7 mouse cellular contexts compared by ENCODE assay signal in the genomic region with DNA sequence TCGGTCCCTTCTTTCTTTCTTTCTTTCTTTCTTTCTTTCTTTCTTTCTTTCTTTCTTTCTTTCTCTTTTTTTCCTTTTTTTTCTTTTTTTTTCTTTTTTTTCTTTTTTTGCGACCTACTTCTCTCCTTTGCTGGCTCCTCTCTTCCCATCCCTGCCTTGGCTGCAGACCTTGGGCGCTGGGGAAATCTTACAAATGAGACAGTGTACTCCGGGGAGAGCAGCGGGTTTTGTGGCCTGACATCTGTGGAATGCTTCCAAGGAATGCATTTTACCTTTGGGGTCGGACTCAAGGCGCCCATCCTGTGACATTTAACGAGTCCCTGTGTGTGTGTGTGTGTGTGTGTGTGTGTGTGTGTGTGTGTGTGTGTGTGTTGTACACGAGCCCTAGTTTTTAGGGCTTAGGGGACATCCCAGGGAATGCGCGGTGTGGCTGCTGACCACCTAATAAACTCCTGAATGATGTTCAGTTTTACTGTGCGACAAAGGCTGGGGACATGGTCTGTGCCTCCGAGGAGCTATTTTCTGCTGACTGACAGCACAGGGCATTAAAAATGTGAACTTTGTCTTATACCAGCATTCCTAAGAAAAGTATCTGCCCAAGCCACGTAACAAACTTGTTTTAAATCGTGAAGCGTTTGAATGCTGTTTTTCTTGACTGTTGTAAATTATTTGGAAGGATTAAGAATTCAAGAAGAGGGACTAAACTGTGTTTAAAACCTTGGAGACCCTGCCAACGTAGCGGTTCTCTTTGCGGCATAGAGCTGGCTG. TPM values are rescaled to one million over a fixed set of nuclear protein-coding genes. Genes with fewer than 3 reads are reported as not detected.
A peak's percentile ranks its signal among the peaks of the same experiment; 100 is the strongest.
DNase-seq lines count a peak whose midpoint lies in the region; ATAC-seq and TF ChIP-seq lines count a peak whose summit lies in the region.

No protein-coding gene starts in this region.

- TF ChIP-seq POLR2A in ES-Bruce4 (IDR thresholded peaks at IDR 0.05; ENCODE audit: insufficient read depth, low read length), result no peak
- no peak for TF ChIP-seq POLR2A in myocyte (IDR thresholded peaks at IDR 0.05; ENCODE audit: insufficient read length, low read depth)

- peak overlapping the region; percentile 7 for H3ac ChIP-seq in myocyte (ENCODE audit: control insufficient read depth, insufficient read length)

- H3K4me2 ChIP-seq in forebrain, embryonic 16.5 days (ENCODE audit: low read length), result peak overlapping the region; percentile 94
- peak overlapping the region; percentile 70 for H3K4me2 ChIP-seq in kidney, postnatal 0 days (ENCODE audit: low read length)
- peak overlapping the region; percentile 87 for H3K4me2 ChIP-seq in myocyte (ENCODE audit: low read depth)

- no peak for TF ChIP-seq CTCF in ES-Bruce4 (IDR thresholded peaks at IDR 0.05; ENCODE audit: low read depth, low read length)
- TF ChIP-seq CTCF in kidney, postnatal 0 days (IDR thresholded peaks at IDR 0.05; ENCODE audit: low read depth), result no peak

- no peaks in the 10 kb centered on the region for H3K9me3 ChIP-seq in ES-Bruce4 (replicated peaks; ENCODE audit: control insufficient read depth, insufficient read depth, low read length, poor library complexity, severe bottlenecking)
- H3K9me3 ChIP-seq in forebrain, embryonic 16.5 days (ENCODE audit: control insufficient read depth, low read length), result no peaks in the 10 kb centered on the region
- H3K9me3 ChIP-seq in kidney, postnatal 0 days (replicated peaks; ENCODE audit: low read length), result no peaks in the 10 kb centered on the region

- H3K27me3 ChIP-seq in ES-Bruce4 (ENCODE audit: control insufficient read depth, insufficient read depth, low read length, poor library complexity, severe bottlenecking) (no peaks in the 10 kb centered on the region), myocyte (ENCODE audit: control insufficient read depth, insufficient read depth, insufficient read length) (no peaks in the 10 kb centered on the region)
- H3K27me3 ChIP-seq in forebrain, embryonic 16.5 days (replicated peaks; ENCODE audit: control insufficient read depth, insufficient read depth, low read length), result no peaks in the 10 kb centered on the region
- no peaks in the 10 kb centered on the region for H3K27me3 ChIP-seq in kidney, postnatal 0 days (ENCODE audit: insufficient read depth, low read length)

- 6% methylated on average over 19 of the region's 19 CpGs for WGBS in forebrain, embryonic 16.5 days
- 6% methylated on average over 19 of the region's 19 CpGs for WGBS in kidney, postnatal 0 days

- peak overlapping the region; percentile 7; the same call in 1 of the 2 replicates for H3K9ac ChIP-seq in ES-Bruce4 (ENCODE audit: low read depth, poor library complexity, severe bottlenecking)
- H3K9ac ChIP-seq in forebrain, embryonic 16.5 days (replicated peaks; ENCODE audit: low read depth, low read length), result peak overlapping the region; percentile 60
- H3K9ac ChIP-seq in kidney, postnatal 0 days (ENCODE audit: low read depth, low read length), result peak overlapping the region; percentile 49

- peak overlapping the region; percentile 57 for H3K4me3 ChIP-seq in ES-Bruce4 (ENCODE audit: low read depth, low read length)
- H3K4me3 ChIP-seq in forebrain, embryonic 16.5 days (replicated peaks; ENCODE audit: low read length), result peak overlapping the region; percentile 65
- peak overlapping the region; percentile 49 for H3K4me3 ChIP-seq in kidney, postnatal 0 days (replicated peaks; ENCODE audit: low read depth, low read length)
- peak overlapping the region; percentile 74 for H3K4me3 ChIP-seq in myocyte

- no peak overlapping the region for H3K27ac ChIP-seq in ES-Bruce4 (ENCODE audit: insufficient read depth, low read length)
- no peak overlapping the region for H3K27ac ChIP-seq in forebrain, embryonic 16.5 days (ENCODE audit: low read length)
- peak overlapping the region; percentile 78 for H3K27ac ChIP-seq in kidney, postnatal 0 days

- H3K79me2 ChIP-seq in myocyte (ENCODE audit: control insufficient read depth, insufficient read depth), result peaks cover 29% of the 10 kb centered on the region

- no peaks in the 10 kb centered on the region for H3K4me1 ChIP-seq in ES-Bruce4 (ENCODE audit: control insufficient read depth, insufficient read depth, low read length)
- peaks cover 8% of the 10 kb centered on the region; the same call in 1 of the 2 replicates for H3K4me1 ChIP-seq in forebrain, embryonic 16.5 days (replicated peaks; ENCODE audit: control insufficient read depth, insufficient read depth, low read length)
- peaks cover 5% of the 10 kb centered on the region for H3K4me1 ChIP-seq in kidney, postnatal 0 days (replicated peaks; ENCODE audit: insufficient read depth, low read length)

- DNase-seq in 3T3-L1 (ENCODE audit: low read depth, low spot score), result peak; percentile 71
- DNase-seq in kidney, postnatal 0 days (ENCODE audit: low spot score), result peak; percentile 52
- DNase-seq in right cerebral cortex, adult 18-20 months, result no peak
- DNase-seq in ovary, postnatal 36 days (ENCODE audit: low spot score), result no peak

- ATAC-seq in forebrain, embryonic 16.5 days, result peak; percentile 36; the same call in 1 of the 2 replicates
- ATAC-seq in kidney, postnatal 0 days (replicated peaks; ENCODE audit: low FRiP score, low read depth), result no peak

- no peak for TF ChIP-seq EP300 in ES-Bruce4 (IDR thresholded peaks at IDR 0.05; ENCODE audit: insufficient read depth, low read depth, low read length)

- H3K36me3 ChIP-seq in ES-Bruce4 (ENCODE audit: control insufficient read depth, insufficient read depth, low read length, poor library complexity, severe bottlenecking) (no peaks in the 10 kb centered on the region), myocyte (ENCODE audit: control insufficient read depth, insufficient read depth) (no peaks in the 10 kb centered on the region)
- H3K36me3 ChIP-seq in forebrain, embryonic 16.5 days (ENCODE audit: control insufficient read depth, insufficient read depth), result no peaks in the 10 kb centered on the region
- no peaks in the 10 kb centered on the region for H3K36me3 ChIP-seq in kidney, postnatal 0 days (ENCODE audit: insufficient read depth, low read length)

TF ChIP-seq in myocyte, 11 proteins besides CTCF, POLR2A, EP300 and RAD21:
- TF ChIP-seq CEBPB (IDR thresholded peaks at IDR 0.05; ENCODE audit: insufficient read depth, poor library complexity, severe bottlenecking), result no peak
- no peak for TF ChIP-seq TCF12 (IDR thresholded peaks at IDR 0.05; ENCODE audit: insufficient read depth, poor library complexity, severe bottlenecking)
- TF ChIP-seq E2F4 (IDR thresholded peaks at IDR 0.05; ENCODE audit: insufficient read depth), result no peak
- TF ChIP-seq TCF3 (IDR thresholded peaks at IDR 0.05; ENCODE audit: insufficient read length, low read depth), result no peak
- TF ChIP-seq POLR2AphosphoS2 (IDR thresholded peaks at IDR 0.05; ENCODE audit: insufficient read length, low read depth), result no peak
- no peak for TF ChIP-seq MYOD1 (IDR thresholded peaks at IDR 0.05; ENCODE audit: control insufficient read depth in 1 of 3, insufficient read length in 2 of 3, low read depth in 2 of 3)
- no peak for TF ChIP-seq MAX (IDR thresholded peaks at IDR 0.05; ENCODE audit: low read depth)

RNA-seq across cellular contexts. Expression of a gene that starts 58.0 kb away (rescaled TPM):
- polyA plus RNA-seq in ES-Bruce4 (2011; ENCODE audit: insufficient read depth, insufficient read length, low read depth, missing spikeins) (not detected in 2 replicates), myocyte (2012; fragmentation: generic; extraction: Trizol) (not detected)
- polyA plus RNA-seq in forebrain, embryonic 16.5 days (2015; fragmentation: Nextera tagmentation; extraction: Ambion mirVana), result not detected in 2 replicates
- polyA plus RNA-seq in kidney, postnatal 0 days (2015; fragmentation: Nextera tagmentation; extraction: Ambion mirVana), result 0.08 TPM in 1 of 2 replicates, not detected in the other

Comparison
In these comparisons a context has a peak if more than half of its experiments do, and no peak if none do; other contexts are left out.
1. DNase-seq: peak in 3T3-L1 (single experiment) and kidney, postnatal 0 days (single experiment); none in right cerebral cortex, adult 18-20 months (single experiment) and ovary, postnatal 36 days (single experiment).
2. H3K9ac ChIP-seq: peak in every context shown above with its lines; median percentile 60 in forebrain, embryonic 16.5 days; 49 in kidney, postnatal 0 days; 7 in ES-Bruce4.
3. Peak in every context shown above with its lines, with median percentiles within 50 percentile points of each other: H3K4me3 ChIP-seq and H3K4me2 ChIP-seq.